In the genomic region with DNA sequence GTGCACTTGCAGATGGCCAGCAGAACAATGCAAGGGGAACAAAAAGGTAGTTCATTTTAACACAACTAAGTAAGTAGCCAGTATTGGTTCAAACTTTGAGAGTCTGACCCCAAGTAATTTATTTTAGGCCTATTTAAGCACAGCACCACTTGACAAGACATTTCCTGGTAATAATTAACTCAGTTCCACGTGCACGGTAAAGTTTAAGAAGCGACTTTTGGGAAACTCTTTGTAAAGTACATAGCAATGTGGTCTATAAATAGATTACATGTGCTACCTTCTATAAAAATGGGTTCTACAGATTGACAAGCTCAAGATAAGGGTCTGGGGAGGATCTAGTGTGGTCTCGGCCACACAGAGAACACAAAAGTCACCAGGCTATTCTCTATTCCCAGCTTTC, we compare ENCODE assay signal across 11 mouse cellular contexts. TPM values are rescaled to one million over a fixed set of nuclear protein-coding genes. Genes with fewer than 3 reads are reported as not detected.
A peak's percentile ranks its signal among the peaks of the same experiment; 100 is the strongest.
DNase-seq lines count a peak whose midpoint lies in the region; ATAC-seq and TF ChIP-seq lines count a peak whose summit lies in the region.
"Had no signal": no experiment of that assay in that cellular context is flagged by ENCODE, and none has a peak within 500 bp of the region (broad histone marks: within the 10 kb centered on the region; RNA-seq: fewer than 3 reads in every experiment).

No protein-coding gene starts in this region.

- no peak for DNase-seq in heart, embryonic 10.5 days (ENCODE audit: low spot score)
- no peak for DNase-seq in heart, adult 18-20 months
- DNase-seq in liver, adult 2 months (ENCODE audit: extremely low read depth, low read depth, low spot score) = peak; percentile 67
- no peak for DNase-seq in liver
- no peak for DNase-seq in hindbrain, embryonic 14.5 days (ENCODE audit: low spot score)
- no peak for DNase-seq in urinary bladder, postnatal 36 days (ENCODE audit: low spot score in 2 of 2)
- no peak for DNase-seq in T-cell, adult 2 months (ENCODE audit: low spot score)
- DNase-seq: right cerebral cortex, postnatal 14 days; thymus, adult 2 months had no signal

- no peak for TF ChIP-seq CTCF in liver, adult 2 months (IDR thresholded peaks at IDR 0.05; ENCODE audit: low read depth, low read length)

- ATAC-seq in hindbrain, embryonic 14.5 days (ENCODE audit: low FRiP score) = no peak
- no peak for ATAC-seq in liver, embryonic 16.5 days (ENCODE audit: low read depth)

- no peak overlapping the region; the same call in 1 of the 2 replicates for H3K4me3 ChIP-seq in heart, embryonic 10.5 days
- H3K4me3 ChIP-seq in liver, adult 2 months (ENCODE audit: insufficient read depth, low read depth, low read length) = no peak overlapping the region
- no peak overlapping the region for H3K4me3 ChIP-seq in hindbrain, embryonic 14.5 days (replicated peaks; ENCODE audit: low read length)
- H3K4me3 ChIP-seq in liver, embryonic 16.5 days (ENCODE audit: low read depth, low read length) = no peak overlapping the region
- H3K4me3 ChIP-seq: left cerebral cortex, adult 2 months had no signal

- H3K36me3 ChIP-seq in heart, embryonic 10.5 days = no peaks in the 10 kb centered on the region
- H3K36me3 ChIP-seq in liver, adult 2 months (ENCODE audit: control insufficient read depth, insufficient read depth, low read length) = no peaks in the 10 kb centered on the region
- H3K36me3 ChIP-seq in hindbrain, embryonic 14.5 days (replicated peaks; ENCODE audit: control insufficient read depth, insufficient read depth) = no peaks in the 10 kb centered on the region
- H3K36me3 ChIP-seq in liver, embryonic 16.5 days (ENCODE audit: control insufficient read depth, insufficient read depth) = no peaks in the 10 kb centered on the region

- WGBS in heart, embryonic 10.5 days = 53% methylated on average over 4 of the region's 4 CpGs
- 35% methylated on average over 4 of the region's 4 CpGs for WGBS in liver, adult 2 months
- WGBS in hindbrain, embryonic 14.5 days = 56% methylated on average over 4 of the region's 4 CpGs
- WGBS in liver, embryonic 16.5 days (ENCODE audit: insufficient replicate concordance) = 23% methylated on average over 4 of the region's 4 CpGs

- no peaks in the 10 kb centered on the region for H3K79me2 ChIP-seq in liver, adult 2 months (ENCODE audit: control insufficient read depth, insufficient read depth, low read length)

- H3K9ac ChIP-seq in liver, adult 2 months (ENCODE audit: low read depth, low read length) = no peak overlapping the region
- H3K9ac ChIP-seq in hindbrain, embryonic 14.5 days = no peak overlapping the region
- H3K9ac ChIP-seq in liver, embryonic 16.5 days (ENCODE audit: low read depth, low read length) = no peak overlapping the region; the same call in 1 of the 2 replicates

- peaks cover 39% of the 10 kb centered on the region for H3K4me1 ChIP-seq in heart, embryonic 10.5 days
- peaks cover 9% of the 10 kb centered on the region for H3K4me1 ChIP-seq in liver, adult 2 months (ENCODE audit: control insufficient read depth, insufficient read depth, low read length)
- H3K4me1 ChIP-seq in hindbrain, embryonic 14.5 days (replicated peaks; ENCODE audit: control insufficient read depth, insufficient read depth, low read length) = peaks cover 14% of the 10 kb centered on the region
- H3K4me1 ChIP-seq in liver, embryonic 16.5 days (ENCODE audit: control insufficient read depth, low read depth, low read length) = peaks cover 38% of the 10 kb centered on the region

- TF ChIP-seq POLR2A in liver, adult 2 months (IDR thresholded peaks at IDR 0.05; ENCODE audit: extremely low read depth, insufficient read depth, low read length) = no peak

- H3K9me3 ChIP-seq in heart, embryonic 10.5 days = no peaks in the 10 kb centered on the region
- no peaks in the 10 kb centered on the region for H3K9me3 ChIP-seq in hindbrain, embryonic 14.5 days (ENCODE audit: control insufficient read depth, low read length)
- no peaks in the 10 kb centered on the region for H3K9me3 ChIP-seq in liver, embryonic 16.5 days (replicated peaks; ENCODE audit: control insufficient read depth, low read length)

- no peaks in the 10 kb centered on the region for H3K27me3 ChIP-seq in heart, embryonic 10.5 days (ENCODE audit: insufficient read depth, poor library complexity, severe bottlenecking)
- no peaks in the 10 kb centered on the region for H3K27me3 ChIP-seq in liver, adult 2 months (ENCODE audit: control insufficient read depth, insufficient read depth, low read length)
- no peaks in the 10 kb centered on the region for H3K27me3 ChIP-seq in hindbrain, embryonic 14.5 days (ENCODE audit: control insufficient read depth, insufficient read depth, low read length)
- H3K27me3 ChIP-seq in liver, embryonic 16.5 days (ENCODE audit: control insufficient read depth, insufficient read depth, low read depth, low read length) = no peaks in the 10 kb centered on the region

- H3K27ac ChIP-seq in heart, embryonic 10.5 days = peak overlapping the region; percentile 93
- H3K27ac ChIP-seq in liver, adult 2 months (replicated peaks; ENCODE audit: insufficient read depth, low read depth, low read length) = no peak overlapping the region
- H3K27ac ChIP-seq in hindbrain, embryonic 14.5 days = peak overlapping the region; percentile 61
- peak overlapping the region; percentile 78 for H3K27ac ChIP-seq in liver, embryonic 16.5 days (ENCODE audit: low read length)

- H3K4me2 ChIP-seq in hindbrain, embryonic 14.5 days (replicated peaks) = no peak overlapping the region
- no peak overlapping the region for H3K4me2 ChIP-seq in liver, embryonic 16.5 days (ENCODE audit: low read depth, low read length)

RNA-seq across cellular contexts. Expression of gene Hnrnpl, which starts 4.6 kb away (rescaled TPM):
- polyA plus RNA-seq in heart, embryonic 10.5 days (2016; fragmentation: Nextera tagmentation; extraction: Ambion mirVana) = 213 and 221 TPM in 2 replicates
- 100 to 1,000 TPM; 196 to 224 TPM for total RNA-seq in heart, adult 18-20 months (2021)
- 90.1 and 109 TPM in 2 replicates for total RNA-seq in liver, adult 2 months (2014; rRNA removed)
- polyA plus RNA-seq in liver, adult 2 months (2012; rRNA removed) = 81.6 and 109 TPM in 2 replicates
- 142 and 150 TPM in 2 replicates for polyA plus RNA-seq in hindbrain, embryonic 14.5 days (2014; fragmentation: Nextera tagmentation; extraction: Ambion mirVana)
- polyA plus RNA-seq in liver, embryonic 16.5 days (2015; fragmentation: Nextera tagmentation; extraction: Ambion mirVana) = 69.0 and 80.7 TPM in 2 replicates

RNA-seq across cellular contexts. Expression of gene Rinl, which starts 15.0 kb away (rescaled TPM):
- 3.8 and 5.2 TPM in 2 replicates for polyA plus RNA-seq in heart, embryonic 10.5 days (2016; fragmentation: Nextera tagmentation; extraction: Ambion mirVana)
- total RNA-seq in heart, adult 18-20 months (2021) = 1 to 10 TPM; 1.5 to 3.4 TPM
- 1.4 TPM in 2 replicates for total RNA-seq in liver, adult 2 months (2014; rRNA removed)
- polyA plus RNA-seq in liver, adult 2 months (2012; rRNA removed) = 1.2 and 1.8 TPM in 2 replicates
- polyA plus RNA-seq in hindbrain, embryonic 14.5 days (2014; fragmentation: Nextera tagmentation; extraction: Ambion mirVana) = 1.4 and 2.7 TPM in 2 replicates
- polyA plus RNA-seq in liver, embryonic 16.5 days (2015; fragmentation: Nextera tagmentation; extraction: Ambion mirVana) = 8.1 and 8.7 TPM in 2 replicates

RNA-seq across cellular contexts. Expression of gene Ech1, which starts 21.3 kb away (rescaled TPM):
- polyA plus RNA-seq in heart, embryonic 10.5 days (2016; fragmentation: Nextera tagmentation; extraction: Ambion mirVana) = 118 and 136 TPM in 2 replicates
- total RNA-seq in heart, adult 18-20 months (2021) = 1,000 to 10,000 TPM; 1,960 to 1,989 TPM
- total RNA-seq in liver, adult 2 months (2014; rRNA removed) = 636 and 645 TPM in 2 replicates
- polyA plus RNA-seq in liver, adult 2 months (2012; rRNA removed) = 561 and 625 TPM in 2 replicates
- 92.6 and 99.0 TPM in 2 replicates for polyA plus RNA-seq in hindbrain, embryonic 14.5 days (2014; fragmentation: Nextera tagmentation; extraction: Ambion mirVana)
- 172 and 201 TPM in 2 replicates for polyA plus RNA-seq in liver, embryonic 16.5 days (2015; fragmentation: Nextera tagmentation; extraction: Ambion mirVana)

RNA-seq across cellular contexts. Expression of gene Lgals4, which starts 29.9 kb away (rescaled TPM):
- 2.8 and 3.6 TPM in 2 replicates for polyA plus RNA-seq in heart, embryonic 10.5 days (2016; fragmentation: Nextera tagmentation; extraction: Ambion mirVana)
- total RNA-seq in heart, adult 18-20 months (2021) = 10 to 100 TPM in 1 of 2 experiments, 1 to 10 TPM in 1; 9.6 to 18.7 TPM
- 9.5 and 11.0 TPM in 2 replicates for total RNA-seq in liver, adult 2 months (2014; rRNA removed)
- 7.9 and 16.4 TPM in 2 replicates for polyA plus RNA-seq in liver, adult 2 months (2012; rRNA removed)
- 2.8 and 3.2 TPM in 2 replicates for polyA plus RNA-seq in hindbrain, embryonic 14.5 days (2014; fragmentation: Nextera tagmentation; extraction: Ambion mirVana)
- 6.2 and 22.3 TPM in 2 replicates for polyA plus RNA-seq in liver, embryonic 16.5 days (2015; fragmentation: Nextera tagmentation; extraction: Ambion mirVana)

RNA-seq across cellular contexts. Expression of gene Nfkbib, which starts 36.4 kb away (rescaled TPM):
- polyA plus RNA-seq in heart, embryonic 10.5 days (2016; fragmentation: Nextera tagmentation; extraction: Ambion mirVana) = 50.5 and 50.7 TPM in 2 replicates
- total RNA-seq in heart, adult 18-20 months (2021) = 10 to 100 TPM; 25.8 to 26.8 TPM
- total RNA-seq in liver, adult 2 months (2014; rRNA removed) = 6.1 and 7.3 TPM in 2 replicates
- 39.9 and 46.3 TPM in 2 replicates for polyA plus RNA-seq in liver, adult 2 months (2012; rRNA removed)
- 62.9 and 68.8 TPM in 2 replicates for polyA plus RNA-seq in hindbrain, embryonic 14.5 days (2014; fragmentation: Nextera tagmentation; extraction: Ambion mirVana)
- 29.3 TPM in 2 replicates for polyA plus RNA-seq in liver, embryonic 16.5 days (2015; fragmentation: Nextera tagmentation; extraction: Ambion mirVana)
